Mouse (Mus musculus): ENCODE measurements around the gene Tbcb. TPM values are rescaled to one million over a fixed set of nuclear protein-coding genes. Genes with fewer than 3 reads are reported as not detected.

Tbcb gene
- 359 and 362 TPM in 2 replicates for polyA plus RNA-seq (2015; fragmentation: Nextera tagmentation; extraction: Ambion mirVana)

- peaks cover 54% of the 10 kb centered on the region for H3K36me3 ChIP-seq
- under 1% methylated on average over 67 of the region's 67 CpGs for whole genome bisulfite sequencing
- H3K27ac ChIP-seq = peak within 1 kb of the TSS; percentile 96
- H3K27me3 ChIP-seq = no peaks in the 10 kb centered on the region
- peak within 1 kb of the TSS; percentile 78 for H3K9ac ChIP-seq (replicated peaks)
- peak within 1 kb of the TSS; percentile 77 for H3K4me2 ChIP-seq (replicated peaks)
- peak within 1 kb of the TSS; percentile 70 for H3K4me3 ChIP-seq (replicated peaks)
- no peaks in the 10 kb centered on the region for H3K9me3 ChIP-seq
- peaks cover 27% of the 10 kb centered on the region for H3K4me1 ChIP-seq (replicated peaks)
- peak; percentile 95 for ATAC-seq
Observed at GRCm38 (mm10) chr7:30231669-30232454, at the start of gene Tbcb, which contains the start of gene Polr2i. Gene Tbcb (minus strand): TSS chr7:30232272. Gene Polr2i (plus strand): TSS chr7:30231948.

GRCm38 (mm10) chr7:30281522-30281921, 49.5 kb upstream of the Tbcb start:
- Histone ChIP-seq H3K4me3 (replicated peaks) (peak overlapping the region; percentile 75; the same call in 1 of the 2 replicates), H3K36me3 (no peaks in the 10 kb centered on the region), H3K27ac (no peak overlapping the region), H3K9ac (replicated peaks) (no peak overlapping the region), H3K4me1 (replicated peaks) (peaks cover 19% of the 10 kb centered on the region), H3K27me3 (no peaks in the 10 kb centered on the region), H3K4me2 (replicated peaks) (peak overlapping the region; percentile 92), H3K9me3 (no peaks in the 10 kb centered on the region)
- WGBS = 76% methylated on average over 4 of the region's 4 CpGs
- ATAC-seq = no peak

GRCm38 (mm10) chr7:30280670-30281138, 48.6 kb upstream of the Tbcb start:
- H3K9ac ChIP-seq (replicated peaks) = peak overlapping the region; percentile 72
- H3K4me2 ChIP-seq (replicated peaks) = peak overlapping the region; percentile 92
- peak overlapping the region; percentile 98 for H3K27ac ChIP-seq
- peak overlapping the region; percentile 75 for H3K4me3 ChIP-seq (replicated peaks)
- WGBS = under 1% methylated on average over 20 of the region's 20 CpGs
- no peaks in the 10 kb centered on the region for H3K36me3 ChIP-seq
- no peaks in the 10 kb centered on the region for H3K9me3 ChIP-seq
- no peaks in the 10 kb centered on the region for H3K27me3 ChIP-seq
- H3K4me1 ChIP-seq (replicated peaks) = peaks cover 19% of the 10 kb centered on the region
- ATAC-seq = peak; percentile 91

GRCm38 (mm10) chr7:30279951-30280669, 48.0 kb upstream of the Tbcb start, which contains the start of the genes Thap8 and Wdr62:
Gene Thap8 (plus strand): TSS chr7:30280094.
Gene Wdr62 (minus strand): TSS chr7:30280419.
- Histone ChIP-seq H3K9ac (replicated peaks) (peak within 1 kb of the TSS; percentile 72), H3K4me1 (replicated peaks) (peaks cover 19% of the 10 kb centered on the region), H3K27ac (peak within 1 kb of the TSS; percentile 98), H3K4me2 (replicated peaks) (peak within 1 kb of the TSS; percentile 92), H3K9me3 (no peaks in the 10 kb centered on the region), H3K27me3 (no peaks in the 10 kb centered on the region), H3K36me3 (no peaks in the 10 kb centered on the region), H3K4me3 (replicated peaks) (peak within 1 kb of the TSS; percentile 75)
- peak; percentile 96 for ATAC-seq
- under 1% methylated on average over 49 of the region's 49 CpGs for WGBS

GRCm38 (mm10) chr7:30279536-30279935, 47.5 kb upstream of the Tbcb start:
- under 1% methylated on average over 6 of the region's 6 CpGs for WGBS
- peak; percentile 24; the same call in 1 of the 2 replicates for ATAC-seq
- no peaks in the 10 kb centered on the region for H3K36me3 ChIP-seq
- H3K27me3 ChIP-seq = no peaks in the 10 kb centered on the region
- H3K9me3 ChIP-seq = no peaks in the 10 kb centered on the region
- H3K9ac ChIP-seq (replicated peaks) = peak overlapping the region; percentile 72
- peak overlapping the region; percentile 75 for H3K4me3 ChIP-seq (replicated peaks)
- H3K4me2 ChIP-seq (replicated peaks) = peak overlapping the region; percentile 92
- H3K27ac ChIP-seq = peak overlapping the region; percentile 98; the same call in 1 of the 2 replicates
- H3K4me1 ChIP-seq (replicated peaks) = peaks cover 19% of the 10 kb centered on the region

- Histone ChIP-seq H3K4me2 (replicated peaks) (peak overlapping the region; percentile 92), H3K27me3 (no peaks in the 10 kb centered on the region), H3K36me3 (no peaks in the 10 kb centered on the region), H3K4me3 (replicated peaks) (peak overlapping the region; percentile 75; the same call in 1 of the 2 replicates), H3K9ac (replicated peaks) (no peak overlapping the region), H3K27ac (no peak overlapping the region), H3K9me3 (no peaks in the 10 kb centered on the region), H3K4me1 (replicated peaks) (peaks cover 19% of the 10 kb centered on the region)
- ATAC-seq = no peak
- 64% methylated on average over 2 of the region's 2 CpGs for WGBS
Observed at GRCm38 (mm10) chr7:30278911-30279310, 46.8 kb upstream of the Tbcb start.

- H3K27ac ChIP-seq = no peak overlapping the region
- WGBS = 91% methylated on average over 6 of the region's 6 CpGs
- no peaks in the 10 kb centered on the region for H3K27me3 ChIP-seq
- H3K4me2 ChIP-seq (replicated peaks) = no peak overlapping the region
- H3K36me3 ChIP-seq = peaks cover 7% of the 10 kb centered on the region; the same call in 1 of the 2 replicates
- peaks cover 5% of the 10 kb centered on the region for H3K4me1 ChIP-seq (replicated peaks)
- no peak overlapping the region for H3K4me3 ChIP-seq (replicated peaks)
- no peak overlapping the region for H3K9ac ChIP-seq (replicated peaks)
- no peaks in the 10 kb centered on the region for H3K9me3 ChIP-seq
- no peak for ATAC-seq
Observed at GRCm38 (mm10) chr7:30274383-30274782, 42.3 kb upstream of the Tbcb start.

- H3K4me2 ChIP-seq (replicated peaks) = no peak overlapping the region
- no peak overlapping the region for H3K9ac ChIP-seq (replicated peaks)
- H3K9me3 ChIP-seq = no peaks in the 10 kb centered on the region
- H3K36me3 ChIP-seq = peaks cover 17% of the 10 kb centered on the region
- no peak overlapping the region for H3K27ac ChIP-seq
- H3K4me3 ChIP-seq (replicated peaks) = no peak overlapping the region
- no peak for ATAC-seq
- H3K27me3 ChIP-seq = no peaks in the 10 kb centered on the region
- no peaks in the 10 kb centered on the region for H3K4me1 ChIP-seq (replicated peaks)
- WGBS = 89% methylated on average over 4 of the region's 4 CpGs
Observed at GRCm38 (mm10) chr7:30269641-30270040, 37.6 kb upstream of the Tbcb start.

- no peak overlapping the region for H3K4me3 ChIP-seq (replicated peaks)
- WGBS = 79% methylated on average over 3 of the region's 3 CpGs
- no peaks in the 10 kb centered on the region for H3K9me3 ChIP-seq
- no peaks in the 10 kb centered on the region for H3K27me3 ChIP-seq
- H3K9ac ChIP-seq (replicated peaks) = no peak overlapping the region
- no peak overlapping the region for H3K27ac ChIP-seq
- ATAC-seq = no peak
- H3K4me1 ChIP-seq (replicated peaks) = no peaks in the 10 kb centered on the region
- peaks cover 33% of the 10 kb centered on the region for H3K36me3 ChIP-seq
- H3K4me2 ChIP-seq (replicated peaks) = no peak overlapping the region
Observed at GRCm38 (mm10) chr7:30266780-30267179, 34.7 kb upstream of the Tbcb start.

- 90% methylated on average over 7 of the region's 7 CpGs for WGBS
- no peak overlapping the region for H3K4me2 ChIP-seq (replicated peaks)
- H3K27ac ChIP-seq = no peak overlapping the region
Observed at GRCm38 (mm10) chr7:30265935-30266334, 33.9 kb upstream of the Tbcb start.

GRCm38 (mm10) chr7:30265531-30265930, 33.5 kb upstream of the Tbcb start:
- no peak for ATAC-seq
- peaks cover 40% of the 10 kb centered on the region for H3K36me3 ChIP-seq

More at GRCm38 (mm10) chr7:30265935-30266334, 33.9 kb upstream of the Tbcb start:
- ATAC-seq = no peak
- Histone ChIP-seq H3K9ac (replicated peaks) (no peak overlapping the region), H3K4me1 (replicated peaks) (no peaks in the 10 kb centered on the region), H3K36me3 (peaks cover 40% of the 10 kb centered on the region), H3K9me3 (no peaks in the 10 kb centered on the region), H3K4me3 (replicated peaks) (no peak overlapping the region), H3K27me3 (no peaks in the 10 kb centered on the region)

GRCm38 (mm10) chr7:30265041-30265440, 33.0 kb upstream of the Tbcb start:
- Histone ChIP-seq H3K36me3 (peaks cover 38% of the 10 kb centered on the region), H3K27ac (no peak overlapping the region), H3K9ac (replicated peaks) (no peak overlapping the region), H3K4me3 (replicated peaks) (no peak overlapping the region), H3K4me2 (replicated peaks) (no peak overlapping the region), H3K9me3 (no peaks in the 10 kb centered on the region), H3K27me3 (no peaks in the 10 kb centered on the region), H3K4me1 (replicated peaks) (no peaks in the 10 kb centered on the region)
- no peak for ATAC-seq
- WGBS = 88% methylated on average over 2 of the region's 2 CpGs

More at GRCm38 (mm10) chr7:30265531-30265930, 33.5 kb upstream of the Tbcb start:
- 92% methylated on average over 5 of the region's 5 CpGs for WGBS
- H3K9me3 ChIP-seq = no peaks in the 10 kb centered on the region
- no peaks in the 10 kb centered on the region for H3K27me3 ChIP-seq
- H3K4me3 ChIP-seq (replicated peaks) = no peak overlapping the region
- H3K27ac ChIP-seq = no peak overlapping the region
- H3K9ac ChIP-seq (replicated peaks) = no peak overlapping the region
- no peak overlapping the region for H3K4me2 ChIP-seq (replicated peaks)
- H3K4me1 ChIP-seq (replicated peaks) = no peaks in the 10 kb centered on the region
